Mouse (Mus musculus): ENCODE results near the gene Myo6.

GRCm38 (mm10) chr9:80307629-80308028 is 142.8 kb downstream of the Myo6 start:
- TF ChIP-seq CTCF (IDR thresholded peaks at IDR 0.05; ENCODE audit: borderline replicate concordance, insufficient read depth, low read depth, low read length) (no peak), POLR2A (IDR thresholded peaks at IDR 0.05; ENCODE audit: borderline replicate concordance, insufficient read depth, low read length) (no peak)

Data from cerebellum, adult 2 months (tissue).